Mouse (Mus musculus) frontal cortex, postnatal 25 days (tissue): ENCODE measurements at regions not wholly inside any gene's neighbourhood (a gene's known extent, or its start where the extent isn't known, plus 50 kb on each side); places are given as distances from the start of the nearest gene placed in this dataset.

Experiments
- DNase-seq, 2 experiments: peaks; one replicate each; pipeline ENCODE4 v3.0.0; 2022; ENCODE audit warnings: low spot score in 2 of 2

GRCm38 (mm10) chr14:71895468-71895867, 596.2 kb downstream of the Gm9195 start:
- no peak for DNase-seq

GRCm38 (mm10) chr14:71894811-71895210, 596.8 kb downstream of the Gm9195 start:
- peak in 1 of 2 experiments; percentile 4 for DNase-seq

- no peak for DNase-seq
Measured at GRCm38 (mm10) chr14:71893361-71893760, 598.3 kb downstream of the Gm9195 start.

GRCm38 (mm10) chr14:71891667-71892066, 600.0 kb downstream of the Gm9195 start:
- no peak for DNase-seq

DNA sequence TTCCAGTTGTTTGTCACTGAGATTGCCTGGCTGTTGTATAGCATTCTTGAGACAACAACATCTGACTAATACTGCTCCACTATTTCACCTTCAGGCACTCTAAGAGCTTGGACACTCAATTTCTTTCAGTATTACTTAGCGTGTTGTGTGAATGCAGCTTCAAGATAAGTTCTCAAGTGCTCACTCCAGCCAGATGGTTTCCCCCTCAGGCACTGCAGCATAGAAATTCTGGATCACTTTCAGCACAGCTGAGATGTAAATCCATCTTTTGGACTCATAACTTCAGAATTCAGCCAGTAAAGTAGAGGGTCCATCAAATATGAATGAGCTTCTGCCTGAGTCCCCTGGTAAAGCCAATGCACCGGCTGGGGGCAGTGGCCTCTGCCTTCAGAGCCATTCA, 608.8 kb downstream of the Gm9195 start:
- DNase-seq = no peak

- DNase-seq = no peak
Measured at GRCm38 (mm10) chr14:71845546-71845945, 646.1 kb downstream of the Gm9195 start.

DNA sequence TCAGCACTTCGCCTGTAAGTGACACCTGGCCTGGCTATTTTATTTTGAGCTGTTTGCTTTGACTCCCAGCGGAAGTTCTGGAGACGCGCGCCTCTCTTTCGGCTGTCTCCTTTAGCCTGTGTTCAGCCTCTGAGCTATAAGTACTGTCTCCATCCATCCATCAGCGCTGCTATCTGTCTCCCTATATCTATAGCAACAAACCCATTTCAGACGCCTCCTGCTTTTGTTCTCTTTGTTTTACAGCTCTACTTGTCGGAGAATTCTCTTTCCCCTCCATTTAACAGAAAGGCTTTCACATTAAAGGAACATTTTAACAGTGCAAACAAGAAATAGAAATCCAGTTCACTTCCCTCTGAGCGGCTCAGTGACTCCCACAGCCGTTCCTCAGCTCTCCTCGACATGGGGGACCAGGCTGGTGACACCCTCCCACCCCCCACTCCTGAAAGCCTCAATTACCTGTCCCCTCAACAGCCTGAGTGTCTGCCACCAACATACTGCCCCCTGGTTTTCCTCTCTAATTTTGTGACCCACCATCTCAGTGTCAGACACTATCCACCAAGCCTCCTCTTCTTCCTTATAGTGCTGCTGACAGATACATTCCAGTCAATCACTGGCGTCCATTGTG, 682.7 kb downstream of the Gm9195 start:
- no peak for DNase-seq

DNA sequence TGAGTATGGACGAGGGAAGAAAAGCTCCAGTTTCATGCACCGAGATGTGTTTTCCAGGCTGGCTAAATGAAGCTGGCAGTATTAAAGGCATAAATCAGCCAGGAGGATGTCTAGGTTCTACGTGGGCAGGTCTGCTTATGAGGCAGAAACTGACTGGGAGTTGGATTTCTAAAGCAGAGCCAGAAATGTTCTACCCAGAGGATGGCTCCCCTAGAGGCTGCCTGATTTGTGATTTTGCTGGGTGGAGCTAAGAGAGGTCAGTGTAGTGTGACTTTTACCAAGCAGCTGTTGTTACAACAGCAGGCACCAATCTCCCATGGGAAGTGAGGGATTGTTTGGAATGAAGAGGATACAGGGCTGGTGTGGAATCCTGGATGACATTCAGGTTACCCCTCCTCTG, 686.0 kb downstream of the Gm9195 start:
- no peak for DNase-seq

GRCm38 (mm10) chr14:71799861-71800260, 691.8 kb downstream of the Gm9195 start:
- no peak for DNase-seq

DNA sequence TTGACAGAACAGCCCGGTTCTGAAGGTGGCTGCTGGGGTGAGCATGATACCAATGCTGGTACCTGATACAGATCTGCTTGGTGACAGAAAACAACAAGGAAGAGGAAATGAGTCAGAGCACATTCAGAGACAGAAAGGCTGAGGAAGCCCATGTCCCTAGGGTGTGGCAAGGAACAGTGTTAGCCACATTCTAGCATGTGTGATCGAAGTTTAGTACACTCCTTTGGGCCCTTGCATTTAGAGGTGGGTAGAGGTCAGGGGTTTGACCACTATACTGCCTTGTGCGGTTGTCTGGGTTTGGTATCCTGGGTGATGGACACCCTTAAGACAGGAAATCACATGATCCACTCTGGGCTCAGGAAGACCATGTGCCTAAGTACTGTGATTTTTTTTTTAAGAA, 695.9 kb downstream of the Gm9195 start:
- no peak for DNase-seq

- no peak for DNase-seq
Measured at GRCm38 (mm10) chr14:71776990-71777525, 714.6 kb downstream of the Gm9195 start.

DNA sequence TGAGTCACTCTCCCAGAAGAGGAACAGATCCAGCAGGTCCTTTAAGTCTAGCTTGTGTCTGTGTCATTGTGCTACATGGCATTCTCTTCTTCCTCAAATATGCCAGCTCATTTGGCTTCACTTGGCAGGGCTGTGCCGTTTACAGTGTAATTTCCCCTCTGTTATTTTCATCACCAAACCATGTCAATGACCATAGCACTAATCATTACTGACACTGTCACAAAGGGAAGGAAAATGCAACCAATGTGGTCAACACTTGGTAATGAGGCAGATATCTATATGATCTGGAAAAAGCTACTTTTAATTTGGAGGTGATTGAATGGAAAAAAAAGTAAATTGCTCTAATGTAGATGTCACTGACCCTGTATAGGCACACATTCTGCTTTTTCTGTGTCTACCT, 724.8 kb downstream of the Gm9195 start:
- DNase-seq = no peak

DNA sequence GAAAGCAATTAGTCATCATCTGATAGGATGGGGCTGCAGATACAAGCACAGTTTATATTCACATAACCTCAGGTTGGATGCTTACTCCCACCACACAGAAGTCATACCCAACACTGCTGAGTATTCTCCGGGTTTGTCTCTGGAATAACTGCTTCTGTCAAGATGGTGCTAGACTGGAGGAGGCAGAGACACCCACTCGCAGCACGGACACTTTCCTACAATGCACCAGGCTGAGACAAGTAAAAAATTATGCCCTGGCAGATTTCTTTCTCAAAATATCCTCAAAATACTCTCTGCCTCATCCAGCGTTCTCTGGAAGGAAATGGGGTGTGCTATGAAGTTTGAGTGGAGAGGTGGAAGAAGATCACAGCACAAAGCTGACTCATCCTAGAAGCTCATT, 763.1 kb downstream of the Gm9195 start:
- DNase-seq = peak; percentile 14 to 39

DNA sequence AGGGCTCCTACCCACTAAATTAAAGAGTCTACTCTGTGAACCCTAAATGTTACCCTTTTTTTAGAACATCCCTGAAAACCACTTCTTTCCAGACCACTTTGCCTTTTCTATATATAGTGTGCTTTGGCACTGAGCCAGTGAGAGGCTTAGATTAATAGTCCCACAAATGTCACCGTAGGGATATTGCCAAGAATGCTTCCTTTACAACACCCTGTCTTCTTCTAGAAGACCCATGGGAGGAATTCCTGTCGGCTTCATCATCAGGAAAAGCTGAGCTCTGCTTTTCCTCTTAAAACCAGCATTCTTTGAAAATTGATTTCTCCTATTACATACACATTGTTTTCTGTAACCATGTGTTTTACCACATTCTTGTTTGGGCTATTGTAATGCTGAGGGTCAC, 768.1 kb downstream of the Gm9195 start:
- no peak for DNase-seq

DNA sequence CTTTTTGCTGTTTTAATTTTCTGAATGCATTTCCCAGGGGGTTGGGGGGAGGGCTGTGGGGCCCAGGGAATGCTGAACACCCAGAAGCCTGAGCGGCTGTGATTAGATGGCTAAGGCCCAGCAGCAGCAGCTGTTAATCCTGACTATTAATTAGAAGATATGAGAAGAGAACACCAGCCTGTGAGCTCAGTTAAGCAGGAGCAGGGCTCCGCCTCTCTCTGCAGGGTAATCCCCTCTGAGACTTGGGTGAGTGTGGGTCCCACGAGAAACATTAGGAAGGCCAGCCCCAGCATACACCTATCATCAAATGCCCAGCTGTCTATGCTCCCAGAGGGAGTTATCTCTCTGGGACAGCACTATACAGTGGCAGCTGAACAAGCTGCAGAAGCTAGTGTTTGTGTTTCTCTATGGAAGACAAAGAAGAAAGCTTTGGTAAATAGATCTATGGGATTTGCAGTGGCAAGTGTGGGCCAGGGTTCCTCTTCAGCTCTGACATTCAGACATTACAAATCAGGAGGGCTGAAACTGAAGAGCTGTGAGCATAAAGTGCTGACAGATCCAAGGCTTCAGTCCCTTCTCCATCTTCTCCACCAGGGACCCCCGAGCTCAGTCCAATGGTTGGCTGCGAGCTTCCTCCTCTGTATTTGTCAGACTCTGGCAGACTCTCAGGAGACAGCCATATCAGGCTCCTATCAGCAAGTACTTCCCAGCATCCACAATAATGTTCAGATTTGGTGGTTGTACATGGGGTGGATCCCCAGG, 781.9 kb downstream of the Gm9195 start:
- DNase-seq = no peak

- DNase-seq = no peak
Measured at GRCm38 (mm10) chr14:71692752-71693437, 798.7 kb downstream of the Gm9195 start.

- no peak for DNase-seq
Measured at GRCm38 (mm10) chr14:71674564-71674963, 817.1 kb downstream of the Gm9195 start.

GRCm38 (mm10) chr14:71673837-71674236, 817.8 kb downstream of the Gm9195 start:
- DNase-seq = no peak

DNA sequence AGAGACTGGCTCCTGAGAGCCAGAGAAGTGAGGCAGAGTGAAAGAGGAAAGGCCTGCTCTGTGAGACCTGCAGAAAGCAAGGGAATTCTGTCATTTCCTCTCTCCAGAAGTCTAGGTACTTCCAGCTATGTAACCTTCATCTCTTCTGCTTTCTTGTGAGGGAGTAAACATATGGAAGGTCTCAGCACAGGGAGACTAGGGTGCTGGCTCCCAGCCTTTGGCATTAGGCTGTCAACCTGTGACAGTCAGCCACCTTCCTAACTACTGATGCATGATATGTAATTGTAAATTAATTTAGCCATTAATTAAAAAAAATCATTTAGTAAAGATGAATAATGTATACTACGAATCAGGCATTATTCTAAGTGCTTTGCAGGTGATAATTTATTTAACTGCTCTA, 819.2 kb downstream of the Gm9195 start:
- DNase-seq = no peak

GRCm38 (mm10) chr14:71671994-71672393, 819.6 kb downstream of the Gm9195 start:
- DNase-seq = no peak

- DNase-seq = peak; percentile 11 to 13
Measured at GRCm38 (mm10) chr14:71670435-71670834, 821.2 kb downstream of the Gm9195 start.

DNA sequence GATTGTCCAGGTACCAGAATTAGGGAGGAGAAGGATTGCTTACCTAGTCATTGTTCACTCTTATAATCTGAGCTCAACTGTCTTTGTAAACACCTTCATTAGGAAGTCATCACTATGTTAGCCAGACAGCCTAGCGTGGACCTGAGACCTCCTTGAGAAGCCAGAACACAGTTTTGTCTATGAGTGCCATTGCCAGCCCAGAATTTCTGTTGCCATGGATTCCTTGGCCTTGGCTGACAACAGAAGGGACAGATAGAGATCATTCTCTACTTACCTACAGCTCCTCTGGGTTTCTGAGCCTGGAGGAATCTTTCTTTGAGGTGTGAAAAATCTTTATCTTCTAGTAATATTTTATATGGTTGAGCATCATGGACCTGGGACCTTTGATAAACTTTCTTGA, 825.0 kb downstream of the Gm9195 start:
- DNase-seq = no peak

DNA sequence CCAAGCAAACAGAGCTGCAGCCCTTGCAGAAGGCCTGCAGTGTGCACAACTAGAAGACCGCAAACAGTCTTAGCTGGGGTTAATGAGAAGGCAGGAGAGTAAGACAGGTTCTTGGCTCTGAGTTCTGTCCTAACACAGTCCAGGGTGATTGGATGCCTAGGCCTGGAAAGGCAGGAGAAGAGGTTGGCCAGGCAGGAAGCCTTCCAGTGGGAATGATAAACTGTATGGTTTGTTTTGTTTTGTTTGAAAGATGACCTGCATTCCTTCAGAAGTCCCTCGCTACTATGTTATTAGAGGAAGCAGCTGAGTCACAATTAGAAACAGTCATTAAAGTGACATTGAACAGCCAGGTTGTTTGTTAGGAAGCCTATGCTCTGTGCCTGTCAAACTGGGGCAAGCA, 831.5 kb downstream of the Gm9195 start:
- DNase-seq = no peak
